Mouse (Mus musculus) stomach, embryonic 15.5 days (tissue): Measurements from ENCODE around the gene Got1. TPM values are rescaled to one million over a fixed set of nuclear protein-coding genes. Genes with fewer than 3 reads are reported as not detected.
A peak's percentile ranks its signal among the peaks of the same experiment; 100 is the strongest.

ENCODE experiments used
- ATAC-seq: fragments of 200-750 bp; cut with Nextera tagmentation; 2 replicates; pipeline ENCODE4 v1.8.0; 2017; ENCODE audit warnings: low read depth, moderate number of reproducible peaks, moderate TSS enrichment; ENCODE audit not compliant: insufficient read depth, low FRiP score
- H3K27ac ChIP-seq: fragments of 300-500 bp; sonication (generic); 2 replicates; pipeline ENCODE4 v1.5.1; 2015; ENCODE audit warnings: mild to moderate bottlenecking, inconsistent platforms
- H3K27me3 ChIP-seq: fragments of 300-500 bp; sonication (generic); replicated peaks from 2 replicates; pipeline ENCODE4 v1.6.1; 2015; ENCODE audit warnings: inconsistent platforms
- H3K36me3 ChIP-seq: fragments of 300-500 bp; sonication (generic); 2 replicates; pipeline ENCODE4 v1.6.1; 2015; ENCODE audit warnings: inconsistent platforms
- H3K4me1 ChIP-seq: fragments of 300-500 bp; sonication (generic); 2 replicates; pipeline ENCODE4 v1.6.1; 2015; ENCODE audit warnings: inconsistent platforms
- H3K4me2 ChIP-seq: fragments of 300-500 bp; sonication (generic); 2 replicates; pipeline ENCODE4 v1.6.1; 2015; ENCODE audit warnings: mild to moderate bottlenecking, inconsistent platforms
- H3K4me3 ChIP-seq: fragments of 300-500 bp; sonication (generic); replicated peaks from 2 replicates; pipeline ENCODE4 v1.5.1; 2015; ENCODE audit warnings: inconsistent platforms
- H3K9ac ChIP-seq: fragments of 300-500 bp; sonication (generic); 2 replicates; pipeline ENCODE4 v1.6.1; 2015; ENCODE audit warnings: inconsistent platforms
- H3K9me3 ChIP-seq: fragments of 300-500 bp; sonication (generic); 2 replicates; pipeline ENCODE4 v1.6.1; 2016; ENCODE audit warnings: inconsistent platforms
- WGBS: fragments of 180-500 bp; shearing (Covaris S2); methylation state at CpG from one replicate; pipeline ENCODE4 v1.1.7; 2015; 5-methylcytosine and 5-hydroxymethylcytosine counted together
- polyA plus RNA-seq: library from polyadenylated mRNA; unstranded; fragments of >200 nt; fragmentation: Nextera tagmentation; extraction: Ambion mirVana; gene quantifications from 2 replicates; pipeline ENCODE4 v1.2.1, GENCODE M21; 2015

Got1 gene
- polyA plus RNA-seq, 1 experiment from 2014 or later: 33.7 TPM

- 70% methylated on average over 4 of the region's 4 CpGs for WGBS
- no peak overlapping the region for H3K9ac ChIP-seq
- H3K4me1 ChIP-seq: no peaks in the 10 kb centered on the region
- no peaks in the 10 kb centered on the region for H3K27me3 ChIP-seq
- no peak overlapping the region for H3K4me2 ChIP-seq
- H3K27ac ChIP-seq: no peak overlapping the region
- no peaks in the 10 kb centered on the region for H3K9me3 ChIP-seq
- no peak overlapping the region for H3K4me3 ChIP-seq
- no peak for ATAC-seq
- H3K36me3 ChIP-seq: no peaks in the 10 kb centered on the region
Measured at GRCm38 (mm10) chr19:43459948-43460347, 64.5 kb downstream of the Got1 start.

- no peaks in the 10 kb centered on the region for H3K36me3 ChIP-seq
- no peak overlapping the region for H3K9ac ChIP-seq
- no peak overlapping the region for H3K27ac ChIP-seq
- H3K4me2 ChIP-seq: no peak overlapping the region
- no peak overlapping the region for H3K4me3 ChIP-seq
- peak; percentile 65; the same call in 1 of the 2 replicates for ATAC-seq
- H3K27me3 ChIP-seq: no peaks in the 10 kb centered on the region
- 68% methylated on average over 4 of the region's 4 CpGs for WGBS
- H3K9me3 ChIP-seq: no peaks in the 10 kb centered on the region
- no peaks in the 10 kb centered on the region for H3K4me1 ChIP-seq
Measured at GRCm38 (mm10) chr19:43453025-43453424, 71.4 kb downstream of the Got1 start.

GRCm38 (mm10) chr19:43452176-43452575 lies 72.2 kb downstream of the Got1 start:
- Histone ChIP-seq H3K27ac (no peak overlapping the region), H3K36me3 (no peaks in the 10 kb centered on the region), H3K4me1 (no peaks in the 10 kb centered on the region), H3K4me2 (no peak overlapping the region), H3K27me3 (no peaks in the 10 kb centered on the region), H3K9ac (no peak overlapping the region), H3K9me3 (no peaks in the 10 kb centered on the region), H3K4me3 (no peak overlapping the region)
- no peak for ATAC-seq
- 74% methylated on average over 5 of the region's 5 CpGs for WGBS

DNA sequence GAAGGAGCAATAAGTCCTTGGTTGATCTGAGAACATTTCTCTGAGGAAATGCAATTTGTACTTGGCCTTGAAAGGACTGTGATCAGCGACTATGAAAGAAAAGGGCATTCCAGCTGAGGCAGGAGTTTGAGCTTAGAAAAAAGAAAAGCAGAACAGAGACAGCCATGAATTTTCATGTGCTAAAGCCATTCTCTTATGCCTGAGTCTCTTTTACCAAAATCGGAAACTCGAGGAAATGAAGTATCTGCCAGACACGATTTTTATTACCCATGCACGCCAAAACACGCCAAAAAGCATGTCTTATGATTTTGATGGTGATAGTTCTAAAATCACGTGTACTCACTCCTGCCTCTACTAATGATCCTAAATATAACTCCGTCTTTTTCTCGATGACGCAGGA lies 72.8 kb downstream of the Got1 start:
- Histone ChIP-seq H3K27ac (no peak overlapping the region), H3K9me3 (no peaks in the 10 kb centered on the region), H3K4me3 (no peak overlapping the region), H3K4me1 (no peaks in the 10 kb centered on the region), H3K9ac (no peak overlapping the region), H3K36me3 (no peaks in the 10 kb centered on the region), H3K4me2 (no peak overlapping the region), H3K27me3 (no peaks in the 10 kb centered on the region)
- no peak for ATAC-seq
- 87% methylated on average over 10 of the region's 10 CpGs for WGBS

Other genes with a start within 250 kb of the Got1 start
- 6.5 and 7.0 TPM in 2 replicates for gene Hpse2, start 136.2 kb downstream of the Got1 start, polyA plus RNA-seq
- 0.30 and 0.72 TPM in 2 replicates for gene Cnnm1, start 84.2 kb downstream of the Got1 start, polyA plus RNA-seq
- gene Nkx2-3, start 87.7 kb upstream of the Got1 start, polyA plus RNA-seq: 26.3 and 31.4 TPM in 2 replicates
- gene Slc25a28, start 150.3 kb upstream of the Got1 start, polyA plus RNA-seq: 15.8 and 15.9 TPM in 2 replicates
- 14.5 and 20.5 TPM in 2 replicates for gene Entpd7, start 165.1 kb upstream of the Got1 start, polyA plus RNA-seq
- 18.3 and 18.7 TPM in 2 replicates for gene Cutc, start 228.4 kb upstream of the Got1 start, polyA plus RNA-seq
- gene Cox15, start 228.4 kb upstream of the Got1 start, polyA plus RNA-seq: 10.1 and 13.3 TPM in 2 replicates